Comparison of ENCODE assay signal across 17 mouse cellular contexts in genomic region chr1:128854649-128855048, GRCm38 (mm10).
"Had no signal": no experiment of that assay in that cellular context is flagged by ENCODE, and none has a peak within 500 bp of the region (broad histone marks: within the 10 kb centered on the region; RNA-seq: fewer than 3 reads in every experiment).

No protein-coding gene starts in this region.

- H3K27ac ChIP-seq: limb, embryonic 12.5 days; limb, embryonic 15.5 days; liver, embryonic 14.5 days; macrophage; midbrain, embryonic 15.5 days; neural tube, embryonic 13.5 days had no signal

- H3K9me3 ChIP-seq: limb, embryonic 12.5 days; limb, embryonic 15.5 days; midbrain, embryonic 15.5 days; neural tube, embryonic 13.5 days had no signal

- H3K4me1 ChIP-seq: limb, embryonic 12.5 days; limb, embryonic 15.5 days; neural tube, embryonic 13.5 days had no signal

- H3K4me2 ChIP-seq: limb, embryonic 12.5 days; limb, embryonic 15.5 days; liver, embryonic 11.5 days; lung, embryonic 14.5 days; midbrain, embryonic 15.5 days; neural tube, embryonic 13.5 days had no signal

- H3K36me3 ChIP-seq: limb, embryonic 12.5 days; limb, embryonic 15.5 days; midbrain, embryonic 15.5 days; neural tube, embryonic 13.5 days had no signal

- H3K4me3 ChIP-seq: limb, embryonic 12.5 days; limb, embryonic 15.5 days; midbrain, embryonic 15.5 days; myocyte; neural tube, embryonic 13.5 days had no signal

- ATAC-seq: liver, postnatal 0 days; lung, postnatal 0 days; midbrain, embryonic 15.5 days had no signal

- DNase-seq: kidney, adult 18-20 months; kidney, postnatal 14 days; kidney, postnatal 4 days; left cerebral cortex, postnatal 4 days; liver, postnatal 0 days; lung, embryonic 14.5 days; thymus, adult 18-20 months; thymus, postnatal 36 days had no signal

- H3K27me3 ChIP-seq: limb, embryonic 12.5 days; limb, embryonic 15.5 days; midbrain, embryonic 15.5 days; neural tube, embryonic 13.5 days had no signal

- H3K9ac ChIP-seq: limb, embryonic 12.5 days; limb, embryonic 15.5 days; liver, embryonic 14.5 days; liver, postnatal 0 days; lung, embryonic 14.5 days; midbrain, embryonic 15.5 days; neural tube, embryonic 13.5 days had no signal
